Mouse (Mus musculus) G1E-ER4 (cell line): ENCODE measurements around the gene Dpyd. TPM values are rescaled to one million over a fixed set of nuclear protein-coding genes. Genes with fewer than 3 reads are reported as not detected.

ENCODE experiments used
- GATA1 ChIP-seq: IDR thresholded peaks from one replicate; pipeline ENCODE4 v1.8.0; 2012; ENCODE audit warnings: low read length, inconsistent platforms
- polyA plus RNA-seq: library from polyadenylated mRNA; stranded (reverse); fragments of >175 nt; gene quantifications from 2 replicates; pipeline ENCODE4 v1.2.3, GENCODE M21; 2012

Gene Dpyd
- polyA plus RNA-seq, 1 experiment: not detected

- TF ChIP-seq GATA1: no peak
These were observed 592.9 kb downstream of the Dpyd start for GRCm38 (mm10) chr3:119154604-119155444.

DNA sequence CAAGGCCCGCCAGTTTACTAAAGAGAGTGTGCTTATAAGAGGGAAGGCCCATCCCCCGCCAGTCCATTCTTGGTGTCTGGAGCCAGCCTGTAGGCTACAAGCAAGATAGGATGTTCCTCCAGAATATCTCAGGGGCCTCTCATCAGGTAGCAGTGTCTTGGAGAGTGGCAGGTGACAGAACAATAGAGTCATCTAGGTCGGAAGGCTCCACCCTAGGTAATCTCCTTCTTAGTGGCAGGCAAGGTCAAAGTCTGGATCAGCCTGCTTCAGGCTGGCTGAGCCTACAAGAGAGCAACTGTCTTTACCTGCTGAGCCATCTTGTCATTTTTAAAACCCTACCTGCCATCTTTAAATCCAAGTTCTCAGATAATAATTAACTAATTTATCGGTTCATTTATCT, 596.7 kb downstream of the Dpyd start:
- TF ChIP-seq GATA1: no peak

DNA sequence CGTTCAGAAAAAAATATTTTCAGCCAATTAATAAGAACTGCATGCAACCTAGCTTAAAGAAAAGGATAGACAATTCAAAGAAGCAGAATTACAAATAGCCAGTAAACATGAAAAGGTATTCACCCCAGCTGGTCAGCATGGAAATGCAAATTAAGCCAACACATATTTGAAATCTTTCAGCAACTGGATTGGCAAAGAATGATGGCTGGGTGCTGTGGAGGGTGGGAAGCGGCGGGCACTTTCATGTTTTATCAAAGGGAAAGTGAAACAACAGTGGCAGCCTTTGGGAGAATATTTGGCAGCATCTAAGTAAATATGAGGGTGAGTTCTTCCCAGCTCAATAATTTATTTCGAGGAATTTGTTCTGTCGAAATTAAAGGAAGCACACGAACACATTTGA, 603.8 kb downstream of the Dpyd start:
- TF ChIP-seq GATA1: no peak

- no peak for TF ChIP-seq GATA1
These were observed 606.2 kb downstream of the Dpyd start for GRCm38 (mm10) chr3:119168166-119168565.

DNA sequence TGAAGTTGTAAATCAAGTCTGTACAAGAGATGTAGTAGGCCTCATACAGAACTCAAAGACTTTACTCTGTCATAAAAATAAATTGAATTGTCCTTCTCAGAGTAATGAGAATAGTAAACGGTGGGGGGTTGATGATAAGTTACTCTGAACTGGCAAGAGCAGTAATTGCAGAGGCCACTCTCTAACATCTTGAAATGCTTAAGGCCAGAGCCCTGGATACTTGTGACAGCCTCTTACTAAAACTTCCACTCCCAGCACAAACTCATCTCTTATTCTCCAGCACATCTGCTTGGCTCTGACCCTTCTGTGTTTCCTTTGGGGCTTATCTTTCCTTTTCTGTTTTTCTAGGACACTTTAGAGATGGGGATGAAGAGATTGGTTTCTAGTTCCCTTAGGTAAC, 606.7 kb downstream of the Dpyd start:
- no peak for TF ChIP-seq GATA1

- TF ChIP-seq GATA1: no peak
These were observed 621.3 kb downstream of the Dpyd start for GRCm38 (mm10) chr3:119183261-119183660.

DNA sequence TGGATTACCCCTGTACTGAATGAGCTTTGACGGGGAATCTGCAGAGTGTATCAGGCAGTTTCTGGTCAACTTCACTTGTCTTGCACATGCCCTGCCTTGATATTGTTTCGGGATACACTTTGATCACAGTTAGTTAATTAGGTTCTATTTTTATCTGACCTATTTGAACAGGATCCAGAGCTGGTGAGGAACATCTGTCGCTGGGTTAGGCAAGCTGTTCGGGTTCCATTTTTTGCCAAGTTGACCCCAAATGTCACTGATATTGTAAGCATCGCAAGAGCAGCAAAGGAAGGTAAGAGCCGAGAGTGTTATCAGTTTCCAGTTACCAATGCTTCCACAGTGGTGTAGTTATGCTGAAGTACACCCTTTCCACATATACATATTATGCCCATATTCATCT, 632.1 kb downstream of the Dpyd start:
- TF ChIP-seq GATA1: no peak

- no peak for TF ChIP-seq GATA1
These were observed 633.7 kb downstream of the Dpyd start for GRCm38 (mm10) chr3:119195613-119196012.

DNA sequence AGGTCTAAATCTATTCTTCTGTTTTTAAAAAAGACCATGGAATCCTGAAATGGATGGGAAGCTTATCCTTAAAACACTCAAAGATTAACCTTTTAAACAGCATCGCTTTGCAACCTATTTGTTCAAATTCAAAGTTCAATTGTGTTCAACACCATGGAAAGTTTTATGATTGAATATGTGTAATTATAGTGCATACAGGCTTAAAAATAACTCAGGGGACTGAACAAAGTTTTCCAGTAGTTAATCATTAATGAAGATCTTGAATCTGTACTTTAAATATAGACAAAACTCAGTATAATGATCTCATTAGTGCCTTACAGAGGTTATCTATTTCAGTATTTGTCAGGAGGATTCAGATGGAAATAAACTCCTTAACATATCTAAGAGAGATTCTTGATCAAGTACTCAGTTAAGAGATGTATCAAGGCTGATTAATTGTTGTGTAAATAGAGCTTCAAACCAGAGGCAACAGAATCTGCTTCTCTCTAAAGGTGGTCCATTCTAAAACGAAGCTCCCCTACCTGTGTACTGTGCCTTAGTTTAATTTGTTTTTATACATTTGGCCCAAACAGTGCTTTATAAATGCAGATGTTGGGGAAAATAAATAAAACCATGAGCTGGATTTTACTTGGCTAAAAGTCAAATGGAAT, 659.0 kb downstream of the Dpyd start:
- no peak for TF ChIP-seq GATA1

GRCm38 (mm10) chr3:119243181-119243580, 681.3 kb downstream of the Dpyd start:
- TF ChIP-seq GATA1: no peak

DNA sequence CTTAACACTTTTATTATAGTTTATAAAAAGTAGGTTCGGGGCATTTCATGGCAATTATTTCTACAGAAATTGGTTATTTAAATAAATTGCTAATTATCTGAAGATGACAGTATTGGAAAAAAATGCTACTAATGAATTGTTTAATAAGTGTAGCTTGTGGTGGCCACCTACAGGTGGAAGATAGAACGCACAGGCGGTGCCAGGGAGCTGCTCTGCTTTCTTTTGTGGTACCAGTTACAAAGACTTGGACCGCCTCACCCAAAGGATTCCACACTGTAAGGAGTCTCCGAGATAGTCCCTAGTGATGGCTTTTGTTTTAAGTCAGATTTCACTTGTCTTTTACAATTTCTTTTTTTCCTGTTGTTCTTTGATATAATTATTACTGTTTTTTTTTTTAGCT, 694.6 kb downstream of the Dpyd start:
- TF ChIP-seq GATA1: no peak

DNA sequence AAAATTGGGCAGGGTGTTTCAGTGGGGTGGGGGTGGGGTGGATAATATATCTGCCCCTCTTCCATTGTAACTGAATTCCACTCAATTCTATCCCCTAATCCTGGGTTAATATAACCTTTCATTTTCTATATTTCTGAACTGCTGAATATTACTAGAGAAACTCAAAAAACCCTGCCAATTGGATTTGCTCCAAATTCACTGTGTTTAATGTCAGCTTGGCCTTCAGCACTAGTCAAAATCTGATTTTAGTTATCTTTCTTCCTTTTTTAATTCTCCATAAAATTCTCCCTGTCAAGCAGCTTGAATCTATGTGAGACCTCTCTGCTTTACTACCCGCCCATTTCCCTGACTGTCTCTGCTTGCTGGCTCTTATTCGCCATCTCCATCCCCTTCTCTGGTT, 713.3 kb downstream of the Dpyd start:
- TF ChIP-seq GATA1: no peak

DNA sequence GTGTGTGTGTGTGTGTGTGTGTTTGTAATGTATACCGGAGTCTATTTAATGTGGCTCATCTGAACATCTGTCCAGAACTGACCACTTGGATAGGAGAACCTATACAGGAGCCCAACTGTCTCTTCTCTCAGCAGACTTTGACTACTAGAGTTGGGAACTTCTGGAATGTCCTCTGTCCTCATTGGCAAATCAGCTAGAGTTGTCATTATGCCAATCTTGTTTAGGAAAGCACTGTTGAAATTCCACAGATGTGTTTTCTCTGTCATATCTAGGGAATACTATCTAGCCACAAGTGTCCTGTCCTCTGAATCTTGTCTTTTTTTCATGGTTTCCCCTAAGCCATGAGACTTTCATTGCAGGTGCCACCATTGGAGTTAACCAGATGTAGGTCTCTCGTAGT, 718.7 kb downstream of the Dpyd start:
- TF ChIP-seq GATA1: no peak

DNA sequence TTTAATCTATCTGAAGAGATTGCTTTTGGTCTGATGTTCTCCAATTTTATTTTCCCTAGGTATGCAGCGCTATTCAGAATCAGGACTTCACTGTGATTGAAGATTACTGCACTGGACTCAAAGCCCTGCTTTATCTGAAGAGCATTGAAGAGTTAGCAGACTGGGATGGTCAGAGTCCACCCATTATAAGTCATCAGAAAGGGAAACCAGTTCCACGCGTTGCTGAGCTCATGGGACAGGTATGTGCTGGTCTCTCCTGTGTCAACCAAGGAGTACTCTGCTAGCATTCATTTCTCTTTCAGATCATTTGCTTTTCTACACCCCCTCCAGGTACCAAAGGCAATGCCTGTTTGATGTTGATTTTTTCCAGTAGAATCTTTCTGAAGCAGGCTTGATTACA, 752.8 kb downstream of the Dpyd start:
- no peak for TF ChIP-seq GATA1

GRCm38 (mm10) chr3:119329063-119329462, 767.1 kb downstream of the Dpyd start:
- TF ChIP-seq GATA1: no peak

- TF ChIP-seq GATA1: no peak
These were observed 771.7 kb downstream of the Dpyd start for GRCm38 (mm10) chr3:119333335-119334305.
